Mouse (Mus musculus) heart, postnatal 0 days (tissue): ENCODE measurements around the gene Ssna1. TPM values are rescaled to one million over a fixed set of nuclear protein-coding genes. Genes with fewer than 3 reads are reported as not detected.

Source experiments
- ATAC-seq: fragments of 200-750 bp; cut with Nextera tagmentation; 2 replicates; pipeline ENCODE4 v1.8.0; 2017; ENCODE audit warnings: low read depth, moderate number of reproducible peaks, moderate library complexity; ENCODE audit not compliant: insufficient read depth
- DNase-seq: peaks from one replicate; pipeline ENCODE4 v3.0.0-alpha.2; 2016; ENCODE audit warnings: low spot score
- H3K27ac ChIP-seq: fragments of 300-500 bp; sonication (generic); 2 replicates; pipeline ENCODE4 v1.5.1; 2014; ENCODE audit warnings: low read depth, mild to moderate bottlenecking
- H3K27me3 ChIP-seq: fragments of 300-500 bp; sonication (generic); 2 replicates; pipeline ENCODE4 v1.6.1; 2014; ENCODE audit warnings: low read length, mixed read lengths; ENCODE audit not compliant: control insufficient read depth, insufficient read depth
- H3K36me3 ChIP-seq: fragments of 300-500 bp; sonication (generic); replicated peaks from 2 replicates; pipeline ENCODE4 v1.6.1; 2014; ENCODE audit warnings: low read length, mixed read lengths; ENCODE audit not compliant: control insufficient read depth, insufficient read depth
- H3K4me1 ChIP-seq: fragments of 300-500 bp; sonication (generic); 2 replicates; pipeline ENCODE4 v1.6.1; 2014; ENCODE audit warnings: antibody characterized with exemption; ENCODE audit not compliant: control insufficient read depth, insufficient read depth
- H3K4me2 ChIP-seq: fragments of 300-500 bp; sonication (generic); 2 replicates; pipeline ENCODE4 v1.6.1; 2014; ENCODE audit warnings: low read depth, mild to moderate bottlenecking, low read length, moderate library complexity
- H3K4me3 ChIP-seq: fragments of 300-500 bp; sonication (generic); 2 replicates; pipeline ENCODE4 v1.5.1; 2014; ENCODE audit warnings: low read depth, low read length
- H3K9ac ChIP-seq: fragments of 300-500 bp; sonication (generic); replicated peaks from 2 replicates; pipeline ENCODE4 v1.6.1; 2014; ENCODE audit warnings: low read depth, low read length, mixed read lengths
- H3K9me3 ChIP-seq: fragments of 300-500 bp; sonication (generic); replicated peaks from 2 replicates; pipeline ENCODE4 v1.6.1; 2016; ENCODE audit warnings: low read length; ENCODE audit not compliant: control insufficient read depth
- CTCF ChIP-seq: IDR thresholded peaks from 2 replicates; pipeline ENCODE4 v1.5.1; 2016; ENCODE audit warnings: antibody characterized with exemption, control low read depth, low read depth
- EP300 ChIP-seq: IDR thresholded peaks from 2 replicates; pipeline ENCODE4 v1.6.1; 2016; ENCODE audit warnings: antibody characterized with exemption, low read depth
- WGBS: fragments of 180-500 bp; shearing (Covaris S2); extraction: QIAGEN DNeasy Blood & Tissue Kit; methylation state at CpG from one replicate; pipeline ENCODE4 v1.1.7; 2014; 5-methylcytosine and 5-hydroxymethylcytosine counted together
- polyA plus RNA-seq: library from polyadenylated mRNA; unstranded; fragments of >200 nt; fragmentation: Nextera tagmentation; extraction: Ambion mirVana; gene quantifications from 2 replicates; pipeline ENCODE4 v1.2.1, GENCODE M21; 2015
- total RNA-seq: library from RNA; depleted of rRNA; stranded (reverse); fragments of >200 nt; gene quantifications from 2 replicates; pipeline ENCODE4 v1.2.3, GENCODE M21; 2014; ENCODE audit warnings: low replicate concordance; rRNA removed

The Ssna1 gene
- 58.9 and 110 TPM in 2 replicates for total RNA-seq
- 111 and 117 TPM in 2 replicates for polyA plus RNA-seq

- peak within 1 kb of the TSS; percentile 85 for H3K4me2 ChIP-seq
- peak within 1 kb of the TSS; percentile 67 for H3K9ac ChIP-seq
- peak within 1 kb of the TSS; percentile 80 for H3K4me3 ChIP-seq
- H3K27ac ChIP-seq, result peak within 1 kb of the TSS; percentile 87
- peaks cover 22% of the 10 kb centered on the region for H3K4me1 ChIP-seq
- peak; percentile 98 for ATAC-seq
- under 1% methylated on average over 55 of the region's 55 CpGs for WGBS
- peaks cover 51% of the 10 kb centered on the region for H3K36me3 ChIP-seq
- TF ChIP-seq EP300, result no peak
- peak; percentile 40 for TF ChIP-seq CTCF
- H3K27me3 ChIP-seq, result no peaks in the 10 kb centered on the region
- H3K9me3 ChIP-seq, result no peaks in the 10 kb centered on the region
- peak; percentile 91 for DNase-seq
Measured at GRCm38 (mm10) chr2:25271827-25272511, at the start of gene Ssna1, which contains the start of gene Anapc2. Gene Ssna1, minus strand, starts transcription at chr2:25272438. Gene Anapc2, plus strand, starts transcription at chr2:25272478.

GRCm38 (mm10) chr2:25320084-25320483, 47.8 kb upstream of the Ssna1 start:
- H3K9ac ChIP-seq, result no peak overlapping the region
- no peaks in the 10 kb centered on the region for H3K4me1 ChIP-seq
- no peak overlapping the region for H3K4me2 ChIP-seq
- H3K27me3 ChIP-seq, result peaks cover 41% of the 10 kb centered on the region
- no peak overlapping the region for H3K27ac ChIP-seq
- no peaks in the 10 kb centered on the region for H3K36me3 ChIP-seq
- no peak for TF ChIP-seq EP300
- no peak for TF ChIP-seq CTCF
- no peaks in the 10 kb centered on the region for H3K9me3 ChIP-seq
- WGBS, result 33% methylated on average over 2 of the region's 2 CpGs
- DNase-seq (no peak), ATAC-seq (no peak)
- no peak overlapping the region for H3K4me3 ChIP-seq

GRCm38 (mm10) chr2:25318971-25319773, 46.9 kb upstream of the Ssna1 start, which contains the start of gene Grin1:
Gene Grin1, minus strand, starts transcription at chr2:25319187.
- no peak for TF ChIP-seq EP300
- no peak for TF ChIP-seq CTCF
- 9% methylated on average over 58 of the region's 58 CpGs for WGBS
- peak within 1 kb of the TSS; percentile 46 for H3K4me2 ChIP-seq
- DNase-seq, result peak; percentile 18
- ATAC-seq, result peak; percentile 49
- H3K9me3 ChIP-seq, result no peaks in the 10 kb centered on the region
- peak within 1 kb of the TSS; percentile 25 for H3K4me3 ChIP-seq
- H3K36me3 ChIP-seq, result no peaks in the 10 kb centered on the region
- no peak within 1 kb of the TSS for H3K9ac ChIP-seq
- peaks cover 41% of the 10 kb centered on the region for H3K27me3 ChIP-seq
- H3K27ac ChIP-seq, result no peak within 1 kb of the TSS
- no peaks in the 10 kb centered on the region for H3K4me1 ChIP-seq

GRCm38 (mm10) chr2:25318119-25318966, 46.1 kb upstream of the Ssna1 start:
- H3K27ac ChIP-seq, result no peak overlapping the region
- no peak for ATAC-seq
- TF ChIP-seq EP300, result no peak
- TF ChIP-seq CTCF, result no peak
- no peaks in the 10 kb centered on the region for H3K36me3 ChIP-seq
- peak overlapping the region; percentile 25 for H3K4me3 ChIP-seq
- no peaks in the 10 kb centered on the region for H3K4me1 ChIP-seq
- no peak for DNase-seq
- no peak overlapping the region for H3K9ac ChIP-seq
- 4% methylated on average over 23 of the region's 31 CpGs for WGBS
- peaks cover 46% of the 10 kb centered on the region for H3K27me3 ChIP-seq
- H3K4me2 ChIP-seq, result peak overlapping the region; percentile 46
- no peaks in the 10 kb centered on the region for H3K9me3 ChIP-seq

- 8% methylated on average over 11 of the region's 11 CpGs for WGBS
- no peak overlapping the region for H3K4me2 ChIP-seq
- H3K9me3 ChIP-seq, result no peaks in the 10 kb centered on the region
- H3K27me3 ChIP-seq, result peaks cover 51% of the 10 kb centered on the region
- DNase-seq, result no peak
- no peaks in the 10 kb centered on the region for H3K4me1 ChIP-seq
- no peak overlapping the region for H3K27ac ChIP-seq
- no peak overlapping the region for H3K4me3 ChIP-seq
- H3K36me3 ChIP-seq, result no peaks in the 10 kb centered on the region
- TF ChIP-seq CTCF (no peak), EP300 (no peak)
- ATAC-seq, result no peak
- no peak overlapping the region for H3K9ac ChIP-seq
Measured at GRCm38 (mm10) chr2:25311491-25311891, 39.3 kb upstream of the Ssna1 start.
